20 mouse cellular contexts compared by ENCODE assay signal in genomic region chrX:142994514-142994913, GRCm38 (mm10). TPM values are rescaled to one million over a fixed set of nuclear protein-coding genes. Genes with fewer than 3 reads are reported as not detected.
DNase-seq lines count a peak whose midpoint lies in the region; ATAC-seq and TF ChIP-seq lines count a peak whose summit lies in the region.
"Had no signal": no experiment of that assay in that cellular context is flagged by ENCODE, and none has a peak within 500 bp of the region (broad histone marks: within the 10 kb centered on the region; RNA-seq: fewer than 3 reads in every experiment).

No protein-coding gene starts in this region.

- no peak overlapping the region for H3K27ac ChIP-seq in forebrain, embryonic 16.5 days (ENCODE audit: low read length)
- H3K27ac ChIP-seq in forebrain, embryonic 10.5 days = no peak overlapping the region
- H3K27ac ChIP-seq in midbrain, embryonic 10.5 days (replicated peaks) = no peak overlapping the region
- H3K27ac ChIP-seq: embryonic facial prominence, embryonic 13.5 days; embryonic facial prominence, embryonic 15.5 days; forebrain, embryonic 12.5 days had no signal

- no peaks in the 10 kb centered on the region for H3K9me3 ChIP-seq in forebrain, embryonic 16.5 days (ENCODE audit: control insufficient read depth, low read length)
- H3K9me3 ChIP-seq in forebrain, embryonic 10.5 days = no peaks in the 10 kb centered on the region
- H3K9me3 ChIP-seq in midbrain, embryonic 10.5 days (replicated peaks) = no peaks in the 10 kb centered on the region
- H3K9me3 ChIP-seq: embryonic facial prominence, embryonic 13.5 days; embryonic facial prominence, embryonic 15.5 days; forebrain, embryonic 12.5 days had no signal

- no peaks in the 10 kb centered on the region for H3K36me3 ChIP-seq in forebrain, embryonic 16.5 days (ENCODE audit: control insufficient read depth, insufficient read depth)
- H3K36me3 ChIP-seq in forebrain, embryonic 10.5 days (replicated peaks) = no peaks in the 10 kb centered on the region
- no peaks in the 10 kb centered on the region for H3K36me3 ChIP-seq in midbrain, embryonic 10.5 days
- H3K36me3 ChIP-seq: embryonic facial prominence, embryonic 13.5 days; embryonic facial prominence, embryonic 15.5 days; forebrain, embryonic 12.5 days had no signal

- H3K9ac ChIP-seq in forebrain, embryonic 16.5 days (replicated peaks; ENCODE audit: low read depth, low read length) = no peak overlapping the region
- H3K9ac ChIP-seq: embryonic facial prominence, embryonic 13.5 days; embryonic facial prominence, embryonic 15.5 days; forebrain, embryonic 12.5 days had no signal

- no peak for TF ChIP-seq POLR2A in brain, embryonic 14.5 days (IDR thresholded peaks at IDR 0.05; ENCODE audit: borderline replicate concordance, extremely low read depth, insufficient read depth, insufficient read length, poor library complexity, severe bottlenecking)

- ATAC-seq in forebrain, embryonic 16.5 days = peak; percentile 61

- no peak overlapping the region for H3K4me3 ChIP-seq in forebrain, embryonic 16.5 days (replicated peaks; ENCODE audit: low read length)
- H3K4me3 ChIP-seq in forebrain, embryonic 10.5 days = no peak overlapping the region
- H3K4me3 ChIP-seq in midbrain, embryonic 10.5 days = no peak overlapping the region
- H3K4me3 ChIP-seq: embryonic facial prominence, embryonic 13.5 days; embryonic facial prominence, embryonic 15.5 days; erythroblast, embryonic 14.5 days; forebrain, embryonic 12.5 days had no signal

- no peak overlapping the region for H3K4me2 ChIP-seq in forebrain, embryonic 16.5 days (ENCODE audit: low read length)
- H3K4me2 ChIP-seq: embryonic facial prominence, embryonic 13.5 days; embryonic facial prominence, embryonic 15.5 days; forebrain, embryonic 12.5 days had no signal

- H3K4me1 ChIP-seq in forebrain, embryonic 16.5 days (replicated peaks; ENCODE audit: control insufficient read depth, insufficient read depth, low read length) = no peaks in the 10 kb centered on the region
- H3K4me1 ChIP-seq in forebrain, embryonic 10.5 days = no peaks in the 10 kb centered on the region
- H3K4me1 ChIP-seq in midbrain, embryonic 10.5 days = no peaks in the 10 kb centered on the region
- H3K4me1 ChIP-seq: embryonic facial prominence, embryonic 13.5 days; embryonic facial prominence, embryonic 15.5 days; forebrain, embryonic 12.5 days had no signal

- H3K27me3 ChIP-seq in forebrain, embryonic 16.5 days (replicated peaks; ENCODE audit: control insufficient read depth, insufficient read depth, low read length) = no peaks in the 10 kb centered on the region
- peaks cover 75% of the 10 kb centered on the region for H3K27me3 ChIP-seq in forebrain, embryonic 10.5 days (ENCODE audit: poor library complexity, severe bottlenecking)
- peaks cover 79% of the 10 kb centered on the region for H3K27me3 ChIP-seq in midbrain, embryonic 10.5 days (ENCODE audit: low read depth, poor library complexity, severe bottlenecking)

- no peak for TF ChIP-seq CTCF in brain, embryonic 14.5 days (IDR thresholded peaks at IDR 0.05; ENCODE audit: borderline replicate concordance, extremely low read depth, insufficient read depth, insufficient read length)

- WGBS in forebrain, embryonic 16.5 days = 33% methylated on average over 2 of the region's 2 CpGs
- 66% methylated on average over 2 of the region's 2 CpGs for WGBS in forebrain, embryonic 10.5 days
- WGBS in midbrain, embryonic 10.5 days = 67% methylated on average over 2 of the region's 2 CpGs

- no peak for DNase-seq in forebrain, embryonic 10.5 days (ENCODE audit: extremely low spot score, low spot score)
- DNase-seq in testis, postnatal 14 days (ENCODE audit: low spot score) = peak; percentile 3
- no peak for DNase-seq in testis, postnatal 10 days (ENCODE audit: low spot score)
- DNase-seq in brain, embryonic 14.5 days (ENCODE audit: low read depth) = peak; percentile 50
- DNase-seq in midbrain, embryonic 10.5 days (ENCODE audit: low spot score) = no peak
- DNase-seq: adrenal gland, adult 2 months; adrenal gland, postnatal 10 days; adrenal gland, postnatal 25 days; cerebellum, adult 11 months; cerebellum, adult 18-20 months; cerebellum, adult 8-10 months; cerebellum, adult 9-11 months; cerebellum, postnatal 14 days; cerebellum, postnatal 36 days; embryo, embryonic 11 days had no signal

RNA-seq across cellular contexts. Expression of gene Ammecr1, which starts 28.0 kb away (rescaled TPM):
- polyA plus RNA-seq in forebrain, embryonic 16.5 days (2015; fragmentation: Nextera tagmentation; extraction: Ambion mirVana) = 4.6 and 5.0 TPM in 2 replicates
- polyA plus RNA-seq in forebrain, embryonic 10.5 days (2016; fragmentation: Nextera tagmentation; extraction: Ambion mirVana) = 8.8 and 9.4 TPM in 2 replicates
- polyA plus RNA-seq in brain, embryonic 14.5 days (2012; rRNA removed) = 2.4 and 3.6 TPM in 2 replicates
- 7.1 and 7.8 TPM in 2 replicates for polyA plus RNA-seq in midbrain, embryonic 10.5 days (2016; fragmentation: Nextera tagmentation; extraction: Ambion mirVana)

Comparison
In these comparisons a context has a peak if more than half of its experiments do, and no peak if none do; other contexts are left out.
1. DNase-seq: peak in testis, postnatal 14 days (single experiment) and brain, embryonic 14.5 days (single experiment); none in forebrain, embryonic 10.5 days (single experiment), testis, postnatal 10 days (single experiment) and midbrain, embryonic 10.5 days (single experiment).